Mouse (Mus musculus): ENCODE results near the gene H2al1h. TPM values are rescaled to one million over a fixed set of nuclear protein-coding genes. Genes with fewer than 3 reads are reported as not detected.
"Not testable (repeated sequence)": the region's sequence is repeated elsewhere in the genome, so short reads cannot be mapped to it uniquely, and the experiment has no call there.

Gene H2al1h
- polyA plus RNA-seq, 1 experiment from 2014 or later, result not detected

- WGBS, result no CpG with 5 or more reads among the region's 6 CpGs
- not testable (repeated sequence) for ATAC-seq (replicated peaks; ENCODE audit: low FRiP score); DNase-seq (ENCODE audit: low spot score)
These were observed 12.8 kb upstream of the H2al1h start, which contains the start of gene H2al1d for GRCm38 (mm10) chrX:11308524-11308923. Gene H2al1d (plus strand): TSS chrX:11308824.

GRCm38 (mm10) chrX:11311634-11312033 is 9.7 kb upstream of the H2al1h start, which contains the start of gene H2al1e:
Gene H2al1e (plus strand): TSS chrX:11311934.
- not testable (repeated sequence) for H3K27ac ChIP-seq (ENCODE audit: low read depth, low read length); H3K9ac ChIP-seq (ENCODE audit: low read depth, low read length); H3K36me3 ChIP-seq (ENCODE audit: control insufficient read depth, insufficient read depth, low read length); H3K4me2 ChIP-seq; H3K4me1 ChIP-seq (replicated peaks; ENCODE audit: control insufficient read depth, insufficient read depth, low read length); DNase-seq (ENCODE audit: low spot score); ATAC-seq (replicated peaks; ENCODE audit: low FRiP score); H3K9me3 ChIP-seq (ENCODE audit: control insufficient read depth, low read length); H3K4me3 ChIP-seq (ENCODE audit: low read depth, low read length); H3K27me3 ChIP-seq (replicated peaks; ENCODE audit: control insufficient read depth, insufficient read depth, low read length)
- no CpG with 5 or more reads among the region's 3 CpGs for WGBS

More at GRCm38 (mm10) chrX:11308524-11308923, 12.8 kb upstream of the H2al1h start, which contains the start of gene H2al1d:
- H3K4me1 ChIP-seq (replicated peaks; ENCODE audit: control insufficient read depth, insufficient read depth, low read length); H3K27ac ChIP-seq (ENCODE audit: low read depth, low read length); H3K27me3 ChIP-seq (replicated peaks; ENCODE audit: control insufficient read depth, insufficient read depth, low read length); H3K9ac ChIP-seq (ENCODE audit: low read depth, low read length); H3K36me3 ChIP-seq (ENCODE audit: control insufficient read depth, insufficient read depth, low read length); H3K4me2 ChIP-seq; H3K4me3 ChIP-seq (ENCODE audit: low read depth, low read length); H3K9me3 ChIP-seq (ENCODE audit: control insufficient read depth, low read length): not testable (repeated sequence)

DNA sequence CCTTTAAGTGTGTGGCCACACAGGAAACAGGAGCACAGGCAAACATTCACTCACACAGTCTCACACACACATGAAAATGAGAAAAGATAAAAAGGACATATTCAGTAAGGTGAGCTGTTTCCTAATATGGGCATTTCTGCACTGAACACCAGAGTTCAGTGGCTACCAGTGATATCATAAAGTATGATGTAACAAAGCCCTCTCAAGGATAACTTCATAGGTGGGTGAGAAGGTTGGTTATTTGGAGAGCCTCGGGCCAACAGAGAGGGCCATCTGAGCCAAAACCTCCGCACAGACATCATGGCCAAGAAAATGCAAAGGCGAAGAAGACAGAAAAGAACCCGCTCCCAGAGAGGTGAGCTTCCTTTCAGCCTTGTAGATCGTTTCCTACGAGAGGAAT is 6.4 kb upstream of the H2al1h start, which contains the start of gene H2al1f:
TSS of gene H2al1f (plus strand) at position 301 of the 400 bp plus-strand sequence.
- not testable (repeated sequence) for H3K36me3 ChIP-seq (ENCODE audit: control insufficient read depth, insufficient read depth, low read length); DNase-seq (ENCODE audit: low spot score); H3K27me3 ChIP-seq (replicated peaks; ENCODE audit: control insufficient read depth, insufficient read depth, low read length); H3K4me3 ChIP-seq (ENCODE audit: low read depth, low read length); ATAC-seq (replicated peaks; ENCODE audit: low FRiP score); H3K9me3 ChIP-seq (ENCODE audit: control insufficient read depth, low read length); H3K4me1 ChIP-seq (replicated peaks; ENCODE audit: control insufficient read depth, insufficient read depth, low read length); H3K9ac ChIP-seq (ENCODE audit: low read depth, low read length); H3K4me2 ChIP-seq; H3K27ac ChIP-seq (ENCODE audit: low read depth, low read length)
- WGBS, result no CpG with 5 or more reads among the region's 6 CpGs

DNA sequence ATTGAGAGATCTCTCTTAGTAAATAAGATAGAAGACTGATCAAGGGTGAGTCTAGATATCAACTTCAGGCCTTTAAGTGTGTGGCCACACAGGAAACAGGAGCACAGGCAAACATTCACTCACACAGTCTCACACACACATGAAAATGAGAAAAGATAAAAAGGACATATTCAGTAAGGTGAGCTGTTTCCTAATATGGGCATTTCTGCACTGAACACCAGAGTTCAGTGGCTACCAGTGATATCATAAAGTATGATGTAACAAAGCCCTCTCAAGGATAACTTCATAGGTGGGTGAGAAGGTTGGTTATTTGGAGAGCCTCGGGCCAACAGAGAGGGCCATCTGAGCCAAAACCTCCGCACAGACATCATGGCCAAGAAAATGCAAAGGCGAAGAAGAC is 3.3 kb upstream of the H2al1h start, which contains the start of gene H2al1g:
TSS of gene H2al1g (plus strand) at position 301 of the 400 bp plus-strand sequence.
- WGBS, result no CpG with 5 or more reads among the region's 3 CpGs
- not testable (repeated sequence) for H3K36me3 ChIP-seq (ENCODE audit: control insufficient read depth, insufficient read depth, low read length); H3K4me3 ChIP-seq (ENCODE audit: low read depth, low read length); H3K4me2 ChIP-seq; H3K9me3 ChIP-seq (ENCODE audit: control insufficient read depth, low read length); H3K4me1 ChIP-seq (replicated peaks; ENCODE audit: control insufficient read depth, insufficient read depth, low read length); H3K9ac ChIP-seq (ENCODE audit: low read depth, low read length); H3K27me3 ChIP-seq (replicated peaks; ENCODE audit: control insufficient read depth, insufficient read depth, low read length); DNase-seq (ENCODE audit: low spot score); ATAC-seq (replicated peaks; ENCODE audit: low FRiP score); H3K27ac ChIP-seq (ENCODE audit: low read depth, low read length)

- H3K36me3 ChIP-seq (ENCODE audit: control insufficient read depth, insufficient read depth, low read length); DNase-seq (ENCODE audit: low spot score); H3K27ac ChIP-seq (ENCODE audit: low read depth, low read length); H3K4me1 ChIP-seq (replicated peaks; ENCODE audit: control insufficient read depth, insufficient read depth, low read length); H3K9me3 ChIP-seq (ENCODE audit: control insufficient read depth, low read length); H3K27me3 ChIP-seq (replicated peaks; ENCODE audit: control insufficient read depth, insufficient read depth, low read length); H3K4me3 ChIP-seq (ENCODE audit: low read depth, low read length); H3K9ac ChIP-seq (ENCODE audit: low read depth, low read length); ATAC-seq (replicated peaks; ENCODE audit: low FRiP score); H3K4me2 ChIP-seq: not testable (repeated sequence)
- WGBS, result 89% methylated on average over 3 of the region's 5 CpGs
These were observed 3.1 kb downstream of the H2al1h start, which contains the start of gene H2al1i for GRCm38 (mm10) chrX:11324359-11324758. Gene H2al1i (plus strand): TSS chrX:11324659.

GRCm38 (mm10) chrX:11327522-11327921 is 6.2 kb downstream of the H2al1h start, which contains the start of gene H2al1j:
Gene H2al1j (plus strand): TSS chrX:11327822.
- not testable (repeated sequence) for DNase-seq (ENCODE audit: low spot score); H3K4me3 ChIP-seq (ENCODE audit: low read depth, low read length); H3K4me1 ChIP-seq (replicated peaks; ENCODE audit: control insufficient read depth, insufficient read depth, low read length); H3K9me3 ChIP-seq (ENCODE audit: control insufficient read depth, low read length); H3K36me3 ChIP-seq (ENCODE audit: control insufficient read depth, insufficient read depth, low read length); H3K27me3 ChIP-seq (replicated peaks; ENCODE audit: control insufficient read depth, insufficient read depth, low read length); H3K9ac ChIP-seq (ENCODE audit: low read depth, low read length); ATAC-seq (replicated peaks; ENCODE audit: low FRiP score); H3K27ac ChIP-seq (ENCODE audit: low read depth, low read length); H3K4me2 ChIP-seq
- WGBS, result 78% methylated on average over 2 of the region's 2 CpGs

DNA sequence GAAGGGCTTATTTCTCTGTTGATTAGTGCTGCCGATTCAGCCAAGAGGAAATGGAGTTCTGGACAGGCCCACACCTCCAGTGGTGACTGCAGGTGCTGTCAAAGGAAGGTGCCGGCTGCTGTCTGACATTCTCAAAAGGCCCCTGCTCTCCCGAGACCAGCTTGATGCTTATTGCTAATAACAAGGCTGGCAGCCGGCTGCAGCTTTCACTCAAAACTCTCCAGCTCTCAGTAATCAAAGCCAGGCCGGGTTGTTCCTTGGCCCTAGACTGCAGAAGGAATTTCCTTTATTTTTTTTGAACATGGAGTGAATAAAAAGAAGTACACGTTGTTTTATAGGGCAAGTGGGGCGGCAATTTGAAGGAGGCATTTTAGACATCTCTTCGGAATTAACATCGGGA is 24.5 kb downstream of the H2al1h start:
- Histone ChIP-seq H3K4me3 (ENCODE audit: low read depth, low read length) (no peak overlapping the region), H3K4me2 (no peak overlapping the region), H3K4me1 (replicated peaks; ENCODE audit: control insufficient read depth, insufficient read depth, low read length) (no peaks in the 10 kb centered on the region), H3K9me3 (ENCODE audit: control insufficient read depth, low read length) (no peaks in the 10 kb centered on the region), H3K27me3 (replicated peaks; ENCODE audit: control insufficient read depth, insufficient read depth, low read length) (peaks cover 8% of the 10 kb centered on the region; the same call in 1 of the 2 replicates), H3K27ac (ENCODE audit: low read depth, low read length) (no peak overlapping the region), H3K9ac (ENCODE audit: low read depth, low read length) (no peak overlapping the region), H3K36me3 (ENCODE audit: control insufficient read depth, insufficient read depth, low read length) (no peaks in the 10 kb centered on the region)
- DNase-seq (ENCODE audit: low spot score) (no peak), ATAC-seq (replicated peaks; ENCODE audit: low FRiP score) (no peak)
- WGBS, result 73% methylated on average over 9 of the region's 9 CpGs

DNA sequence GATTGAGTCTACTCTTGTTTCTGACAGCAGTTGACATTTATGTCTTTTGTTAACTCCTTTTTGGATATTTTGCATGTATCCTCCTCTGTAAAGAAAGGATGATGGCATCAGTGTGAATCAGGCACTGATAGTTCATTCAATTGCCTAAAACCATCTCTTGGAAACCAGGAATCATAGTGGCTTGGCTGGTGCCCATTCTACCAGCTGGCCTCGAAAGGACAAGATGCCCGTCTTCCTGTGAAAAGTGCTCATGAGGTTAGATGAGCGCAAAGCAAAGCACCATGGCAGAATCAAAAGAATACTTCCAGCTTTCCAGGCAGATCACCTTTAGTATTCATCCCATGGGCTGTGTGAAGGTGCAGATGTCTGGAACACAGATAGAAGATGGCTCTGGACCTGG is 25.5 kb downstream of the H2al1h start:
- ATAC-seq (replicated peaks; ENCODE audit: low FRiP score) (no peak), DNase-seq (ENCODE audit: low spot score) (no peak)
- Histone ChIP-seq H3K27me3 (replicated peaks; ENCODE audit: control insufficient read depth, insufficient read depth, low read length) (peaks cover 8% of the 10 kb centered on the region; the same call in 1 of the 2 replicates), H3K4me1 (replicated peaks; ENCODE audit: control insufficient read depth, insufficient read depth, low read length) (no peaks in the 10 kb centered on the region), H3K9ac (ENCODE audit: low read depth, low read length) (no peak overlapping the region), H3K4me3 (ENCODE audit: low read depth, low read length) (no peak overlapping the region), H3K9me3 (ENCODE audit: control insufficient read depth, low read length) (no peaks in the 10 kb centered on the region), H3K4me2 (no peak overlapping the region), H3K36me3 (ENCODE audit: control insufficient read depth, insufficient read depth, low read length) (no peaks in the 10 kb centered on the region), H3K27ac (ENCODE audit: low read depth, low read length) (no peak overlapping the region)
- WGBS, result 88% methylated on average over 3 of the region's 3 CpGs

- Histone ChIP-seq H3K27me3 (replicated peaks; ENCODE audit: control insufficient read depth, insufficient read depth, low read length) (peaks cover 7% of the 10 kb centered on the region; the same call in 1 of the 2 replicates), H3K4me1 (replicated peaks; ENCODE audit: control insufficient read depth, insufficient read depth, low read length) (no peaks in the 10 kb centered on the region), H3K9me3 (ENCODE audit: control insufficient read depth, low read length) (no peaks in the 10 kb centered on the region), H3K4me2 (no peak overlapping the region), H3K36me3 (ENCODE audit: control insufficient read depth, insufficient read depth, low read length) (no peaks in the 10 kb centered on the region), H3K27ac (ENCODE audit: low read depth, low read length) (no peak overlapping the region), H3K9ac (ENCODE audit: low read depth, low read length) (no peak overlapping the region), H3K4me3 (ENCODE audit: low read depth, low read length) (no peak overlapping the region)
- no peak for DNase-seq (ENCODE audit: low spot score)
- ATAC-seq (replicated peaks; ENCODE audit: low FRiP score), result no peak
- WGBS, result 76% methylated on average over 6 of the region's 6 CpGs
These were observed 39.5 kb downstream of the H2al1h start for GRCm38 (mm10) chrX:11360823-11361222.

All from liver, embryonic 11.5 days (tissue).